Mouse (Mus musculus) CH12.LX (cell line): ENCODE data around the gene Il7r.

ENCODE experiments used
- BHLHE40 ChIP-seq: IDR thresholded peaks from 2 replicates; pipeline ENCODE4 v1.6.1; 2011; ENCODE audit warnings: mild to moderate bottlenecking, low read depth, low read length, improper control_type of control experiment
- CTCF ChIP-seq, 2 experiments: IDR thresholded peaks in 1 of 2; conservative IDR thresholded peaks in 1 of 2; 2 replicates each; pipeline ENCODE4 v1.5.1; 2011 to 2012; ENCODE audit warnings: low read depth in 2 of 2, low read length in 2 of 2, improper control_type of control experiment in 1 of 2, inconsistent platforms in 1 of 2, mild to moderate bottlenecking in 1 of 2, moderate library complexity in 1 of 2
- E2F4 ChIP-seq: IDR thresholded peaks from 2 replicates; pipeline ENCODE4 v1.6.1; 2011; ENCODE audit warnings: low read depth, low read length, improper control_type of control experiment; ENCODE audit not compliant: insufficient replicate concordance
- EP300 ChIP-seq: IDR thresholded peaks from 2 replicates; pipeline ENCODE4 v1.6.1; 2011; ENCODE audit warnings: low read length, improper control_type of control experiment
- IRF4 ChIP-seq: IDR thresholded peaks from 2 replicates; pipeline ENCODE4 v1.6.1; 2014; ENCODE audit warnings: low read depth, mild to moderate bottlenecking, inconsistent platforms, low read length, improper control_type of control experiment
- JUND ChIP-seq: conservative IDR thresholded peaks from 2 replicates; pipeline ENCODE4 v1.6.1; 2011; ENCODE audit warnings: low read depth, low read length, improper control_type of control experiment
- MEF2A ChIP-seq: IDR thresholded peaks from 2 replicates; pipeline ENCODE4 v1.6.1; 2014; ENCODE audit warnings: low read depth, mild to moderate bottlenecking, inconsistent platforms, low read length, improper control_type of control experiment, borderline replicate concordance
- NELFE ChIP-seq: IDR thresholded peaks from 2 replicates; pipeline ENCODE4 v1.6.1; 2011; ENCODE audit warnings: low read depth, low read length, improper control_type of control experiment
- NRF1 ChIP-seq: IDR thresholded peaks from 2 replicates; pipeline ENCODE4 v1.6.1; 2014; ENCODE audit warnings: low read depth, mild to moderate bottlenecking, inconsistent platforms, low read length, improper control_type of control experiment, moderate library complexity
- POLR2A ChIP-seq: IDR thresholded peaks from 2 replicates; pipeline ENCODE4 v1.6.1; 2011; ENCODE audit warnings: low read depth, mild to moderate bottlenecking, improper control_type of control experiment, low read length
- SIN3A ChIP-seq: IDR thresholded peaks from 2 replicates; pipeline ENCODE4 v1.6.1; 2012; ENCODE audit warnings: low read length, improper control_type of control experiment, inconsistent platforms
- SMC3 ChIP-seq: IDR thresholded peaks from 2 replicates; pipeline ENCODE4 v1.6.1; 2011; ENCODE audit warnings: low read depth, low read length, improper control_type of control experiment
- TCF12 ChIP-seq: IDR thresholded peaks from 2 replicates; pipeline ENCODE4 v1.6.1; 2014; ENCODE audit warnings: low read depth, mild to moderate bottlenecking, inconsistent platforms, low read length, improper control_type of control experiment

DNA sequence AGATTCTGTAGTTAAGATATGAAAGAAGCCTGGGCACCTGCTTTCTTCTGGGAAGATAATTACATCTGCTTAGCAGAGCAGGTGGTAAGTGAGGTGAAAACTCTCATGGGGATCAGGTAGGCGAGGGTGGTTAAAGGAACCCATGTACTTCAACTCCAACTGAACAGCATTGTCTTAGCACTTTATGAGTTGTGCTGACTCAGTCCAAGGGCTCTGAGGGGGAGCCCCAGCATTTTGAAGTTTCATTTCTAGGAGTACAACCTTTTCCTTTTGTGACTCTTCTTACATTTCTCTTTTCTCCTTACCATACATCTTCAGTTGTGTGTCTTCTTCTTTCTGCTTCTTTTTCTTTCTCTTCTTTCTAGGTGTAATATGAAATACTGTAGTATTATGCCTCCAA lies 5.2 kb upstream of the Il7r start:
- TF ChIP-seq EP300 (peak; percentile 35; the same call in 1 of the 2 replicates), IRF4 (peak; percentile 48; the same call in 1 of the 2 replicates), E2F4 (no peak), POLR2A (no peak), SMC3 (no peak), NELFE (no peak), CTCF (conservative IDR thresholded peaks at IDR 0.05 in 1 of 2, IDR thresholded peaks at IDR 0.05 in 1 of 2; ENCODE audit: low read depth in 2 of 2, low read length in 2 of 2) (no peak), TCF12 (no peak), BHLHE40 (0 out of 2 replicates have a peak, but pooled peaks have one; percentile 9), NRF1 (no peak), JUND (no peak), MEF2A (no peak), SIN3A (no peak)
